Mouse (Mus musculus) forebrain, embryonic 12.5 days (tissue): Measurements from ENCODE around the gene Dctn3. TPM values are rescaled to one million over a fixed set of nuclear protein-coding genes. Genes with fewer than 3 reads are reported as not detected.

Experiments used
- polyA plus RNA-seq: library from polyadenylated mRNA; unstranded; fragments of >200 nt; fragmentation: Nextera tagmentation; extraction: Ambion mirVana; gene quantifications from 2 replicates; pipeline ENCODE4 v1.2.1, GENCODE M21; 2016

Gene Dctn3
- polyA plus RNA-seq, 1 experiment from 2014 or later = 179 TPM

Other genes with a start within 250 kb of the Dctn3 start
- 6.3 and 7.8 TPM in 2 replicates for gene AI464131, start 220.1 kb downstream of the Dctn3 start, polyA plus RNA-seq
- 7.2 and 10.5 TPM in 2 replicates for gene 1110017D15Rik, start 205.8 kb downstream of the Dctn3 start, polyA plus RNA-seq
- gene Fam219a, start 153.6 kb downstream of the Dctn3 start, polyA plus RNA-seq = 9.3 and 10.1 TPM in 2 replicates
- 1.5 TPM in 2 replicates for gene Dnaic1, start 153.4 kb downstream of the Dctn3 start, polyA plus RNA-seq
- 43.2 and 44.7 TPM in 2 replicates for gene Enho, start 82.8 kb downstream of the Dctn3 start, polyA plus RNA-seq
- 21.9 and 28.3 TPM in 2 replicates for gene Cntfr, start 26.1 kb downstream of the Dctn3 start, polyA plus RNA-seq
- 56.6 and 62.1 TPM in 2 replicates for gene Il11ra1, start 23.2 kb downstream of the Dctn3 start, polyA plus RNA-seq
- 77.0 and 79.1 TPM in 2 replicates for gene Rpp25l, start 9.6 kb downstream of the Dctn3 start, polyA plus RNA-seq
- gene Arid3c, start 8.0 kb upstream of the Dctn3 start, polyA plus RNA-seq = 0.42 and 0.46 TPM in 2 replicates
- 16.6 and 19.8 TPM in 2 replicates for gene Galt, start 32.1 kb upstream of the Dctn3 start, polyA plus RNA-seq
- gene Sigmar1, start 33.0 kb upstream of the Dctn3 start, polyA plus RNA-seq = 57.3 and 57.8 TPM in 2 replicates
- gene Ccl27a, start 51.1 kb upstream of the Dctn3 start, polyA plus RNA-seq = 119 and 122 TPM in 2 replicates
- gene Gm21541, start 180.4 kb upstream of the Dctn3 start, polyA plus RNA-seq = 2.0 TPM in 1 of 2 replicates, not detected in the other
- 4.4 and 5.4 TPM in 2 replicates for gene Gm20878, start 218.4 kb upstream of the Dctn3 start, polyA plus RNA-seq
- gene Fam205a4, start 242.9 kb upstream of the Dctn3 start, polyA plus RNA-seq = not detected in 2 replicates